Mouse (Mus musculus): ENCODE measurements around the gene Patl2. TPM values are rescaled to one million over a fixed set of nuclear protein-coding genes. Genes with fewer than 3 reads are reported as not detected.

Patl2 gene
- polyA plus RNA-seq, 1 experiment from 2014 or later, result not detected

- peaks cover 19% of the 10 kb centered on the region for H3K4me1 ChIP-seq
- H3K9me3 ChIP-seq, result no peaks in the 10 kb centered on the region
- 90% methylated on average over 6 of the region's 6 CpGs for WGBS
- H3K4me3 ChIP-seq, result no peak overlapping the region
- peaks cover 19% of the 10 kb centered on the region for H3K36me3 ChIP-seq (replicated peaks)
- no peak overlapping the region for H3K27ac ChIP-seq
- H3K27me3 ChIP-seq (ENCODE audit: poor library complexity, severe bottlenecking), result peaks cover 12% of the 10 kb centered on the region
- DNase-seq (ENCODE audit: extremely low spot score, low spot score), result no peak
Observed at GRCm38 (mm10) chr2:122149316-122149715, 36.7 kb downstream of the Patl2 start.

GRCm38 (mm10) chr2:122148242-122148917 is 37.6 kb downstream of the Patl2 start:
- WGBS, result 42% methylated on average over 18 of the region's 18 CpGs
- H3K4me3 ChIP-seq, result peak overlapping the region; percentile 78
- DNase-seq (ENCODE audit: extremely low spot score, low spot score), result no peak
- H3K27ac ChIP-seq, result peak overlapping the region; percentile 87
- peaks cover 19% of the 10 kb centered on the region for H3K4me1 ChIP-seq
- peaks cover 12% of the 10 kb centered on the region for H3K27me3 ChIP-seq (ENCODE audit: poor library complexity, severe bottlenecking)
- H3K9me3 ChIP-seq, result no peaks in the 10 kb centered on the region
- peaks cover 16% of the 10 kb centered on the region for H3K36me3 ChIP-seq (replicated peaks)

GRCm38 (mm10) chr2:122147508-122148241 is 38.3 kb downstream of the Patl2 start, which contains the start of gene B2m:
B2m (plus strand) TSS chr2:122147686.
- peaks cover 12% of the 10 kb centered on the region for H3K27me3 ChIP-seq (ENCODE audit: poor library complexity, severe bottlenecking)
- H3K9me3 ChIP-seq, result no peaks in the 10 kb centered on the region
- DNase-seq (ENCODE audit: extremely low spot score, low spot score), result peak; percentile 94
- peaks cover 12% of the 10 kb centered on the region for H3K36me3 ChIP-seq (replicated peaks)
- WGBS, result under 1% methylated on average over 40 of the region's 40 CpGs
- H3K27ac ChIP-seq, result peak within 1 kb of the TSS; percentile 87
- peak within 1 kb of the TSS; percentile 78 for H3K4me3 ChIP-seq
- H3K4me1 ChIP-seq, result peaks cover 19% of the 10 kb centered on the region

GRCm38 (mm10) chr2:122146687-122147086 is 39.3 kb downstream of the Patl2 start:
- peaks cover 6% of the 10 kb centered on the region for H3K36me3 ChIP-seq (replicated peaks)
- H3K4me1 ChIP-seq, result peaks cover 19% of the 10 kb centered on the region
- DNase-seq (ENCODE audit: extremely low spot score, low spot score), result no peak
- H3K27me3 ChIP-seq (ENCODE audit: poor library complexity, severe bottlenecking), result peaks cover 12% of the 10 kb centered on the region
- H3K9me3 ChIP-seq, result no peaks in the 10 kb centered on the region
- no peak overlapping the region for H3K27ac ChIP-seq
- no peak overlapping the region for H3K4me3 ChIP-seq
- whole genome bisulfite sequencing, result 86% methylated on average over 6 of the region's 6 CpGs

GRCm38 (mm10) chr2:122145756-122146155 is 40.2 kb downstream of the Patl2 start:
- Histone ChIP-seq H3K4me3 (no peak overlapping the region), H3K27me3 (ENCODE audit: poor library complexity, severe bottlenecking) (peaks cover 12% of the 10 kb centered on the region), H3K36me3 (replicated peaks) (no peaks in the 10 kb centered on the region), H3K27ac (no peak overlapping the region), H3K9me3 (no peaks in the 10 kb centered on the region), H3K4me1 (peaks cover 19% of the 10 kb centered on the region)
- no peak for DNase-seq (ENCODE audit: extremely low spot score, low spot score)
- 80% methylated on average over 4 of the region's 4 CpGs for WGBS

- Histone ChIP-seq H3K4me1 (peaks cover 9% of the 10 kb centered on the region), H3K27ac (no peak overlapping the region), H3K36me3 (replicated peaks) (no peaks in the 10 kb centered on the region), H3K27me3 (ENCODE audit: poor library complexity, severe bottlenecking) (no peaks in the 10 kb centered on the region), H3K9me3 (no peaks in the 10 kb centered on the region), H3K4me3 (no peak overlapping the region)
- 95% methylated on average over 3 of the region's 3 CpGs for WGBS
- DNase-seq (ENCODE audit: extremely low spot score, low spot score), result no peak
Observed at GRCm38 (mm10) chr2:122143111-122143510, 42.9 kb downstream of the Patl2 start.

GRCm38 (mm10) chr2:122141332-122141967 is 44.5 kb downstream of the Patl2 start:
- 78% methylated on average over 5 of the region's 5 CpGs for WGBS
- Histone ChIP-seq H3K4me3 (no peak overlapping the region), H3K36me3 (replicated peaks) (no peaks in the 10 kb centered on the region), H3K9me3 (no peaks in the 10 kb centered on the region), H3K27me3 (ENCODE audit: poor library complexity, severe bottlenecking) (no peaks in the 10 kb centered on the region), H3K4me1 (no peaks in the 10 kb centered on the region), H3K27ac (no peak overlapping the region)
- DNase-seq (ENCODE audit: extremely low spot score, low spot score), result no peak

- Histone ChIP-seq H3K4me1 (no peaks in the 10 kb centered on the region), H3K4me3 (no peak overlapping the region), H3K36me3 (replicated peaks) (no peaks in the 10 kb centered on the region), H3K9me3 (no peaks in the 10 kb centered on the region), H3K27me3 (ENCODE audit: poor library complexity, severe bottlenecking) (no peaks in the 10 kb centered on the region), H3K27ac (no peak overlapping the region)
- WGBS, result 92% methylated on average over 2 of the region's 2 CpGs
- no peak for DNase-seq (ENCODE audit: extremely low spot score, low spot score)
Observed at GRCm38 (mm10) chr2:122140815-122141214, 45.2 kb downstream of the Patl2 start.

- H3K4me3 ChIP-seq, result no peak overlapping the region
- no peaks in the 10 kb centered on the region for H3K27me3 ChIP-seq (ENCODE audit: poor library complexity, severe bottlenecking)
- H3K27ac ChIP-seq, result no peak overlapping the region
- no peaks in the 10 kb centered on the region for H3K9me3 ChIP-seq
- no peaks in the 10 kb centered on the region for H3K4me1 ChIP-seq
- no peak for DNase-seq (ENCODE audit: extremely low spot score, low spot score)
- WGBS, result 64% methylated on average over 5 of the region's 5 CpGs
- H3K36me3 ChIP-seq (replicated peaks), result no peaks in the 10 kb centered on the region
Observed at GRCm38 (mm10) chr2:122137839-122138465, 48.0 kb downstream of the Patl2 start.

- H3K27me3 ChIP-seq (ENCODE audit: poor library complexity, severe bottlenecking), result no peaks in the 10 kb centered on the region
- 90% methylated on average over 2 of the region's 2 CpGs for WGBS
Observed at GRCm38 (mm10) chr2:122132618-122133017, 53.4 kb downstream of the Patl2 start.

GRCm38 (mm10) chr2:122132078-122132477 is 53.9 kb downstream of the Patl2 start:
- no peak for DNase-seq (ENCODE audit: extremely low spot score, low spot score)
- no peaks in the 10 kb centered on the region for H3K9me3 ChIP-seq
- 93% methylated on average over 2 of the region's 2 CpGs for WGBS
- H3K4me1 ChIP-seq, result peaks cover 8% of the 10 kb centered on the region
- no peaks in the 10 kb centered on the region for H3K36me3 ChIP-seq (replicated peaks)
- no peaks in the 10 kb centered on the region for H3K27me3 ChIP-seq (ENCODE audit: poor library complexity, severe bottlenecking)
- no peak overlapping the region for H3K4me3 ChIP-seq
- H3K27ac ChIP-seq, result no peak overlapping the region

More at GRCm38 (mm10) chr2:122132618-122133017, 53.4 kb downstream of the Patl2 start:
- Histone ChIP-seq H3K27ac (no peak overlapping the region), H3K4me1 (peaks cover 3% of the 10 kb centered on the region), H3K4me3 (no peak overlapping the region), H3K9me3 (no peaks in the 10 kb centered on the region), H3K36me3 (replicated peaks) (no peaks in the 10 kb centered on the region)
- no peak for DNase-seq (ENCODE audit: extremely low spot score, low spot score)

GRCm38 (mm10) chr2:122127635-122128034 is 58.4 kb downstream of the Patl2 start:
- 96% methylated on average over 4 of the region's 4 CpGs for WGBS
- DNase-seq (ENCODE audit: extremely low spot score, low spot score), result no peak
- H3K36me3 ChIP-seq (replicated peaks), result no peaks in the 10 kb centered on the region
- peaks cover 22% of the 10 kb centered on the region for H3K4me1 ChIP-seq
- no peak overlapping the region for H3K27ac ChIP-seq
- H3K4me3 ChIP-seq, result no peak overlapping the region
- H3K9me3 ChIP-seq, result no peaks in the 10 kb centered on the region
- H3K27me3 ChIP-seq (ENCODE audit: poor library complexity, severe bottlenecking), result no peaks in the 10 kb centered on the region
